Mouse (Mus musculus) embryonic stem cell, embryonic (primary cell): ENCODE results near the gene Nde1.

ENCODE experiments used
- CTCF ChIA-PET, 4 experiments: fragments of 300-600 bp in 2 of 4; fragments of 350-600 bp in 2 of 4; sonication (Branson Sonifier 250); formaldehyde crosslinking; loops; one replicate each; lab custom pipeline; 2022; ENCODE audit warnings: inconsistent platforms in 2 of 4; lab: Charles Lee
- POLR2A ChIA-PET, 4 experiments: fragments of 300-600 bp in 2 of 4; fragments of 350-600 bp in 2 of 4; sonication (Branson Sonifier 250); formaldehyde crosslinking; loops; one replicate each; lab custom pipeline; 2022; ENCODE audit warnings: antibody characterized with exemption in 4 of 4, inconsistent platforms in 1 of 4; lab: Charles Lee

Nde1 gene

DNA sequence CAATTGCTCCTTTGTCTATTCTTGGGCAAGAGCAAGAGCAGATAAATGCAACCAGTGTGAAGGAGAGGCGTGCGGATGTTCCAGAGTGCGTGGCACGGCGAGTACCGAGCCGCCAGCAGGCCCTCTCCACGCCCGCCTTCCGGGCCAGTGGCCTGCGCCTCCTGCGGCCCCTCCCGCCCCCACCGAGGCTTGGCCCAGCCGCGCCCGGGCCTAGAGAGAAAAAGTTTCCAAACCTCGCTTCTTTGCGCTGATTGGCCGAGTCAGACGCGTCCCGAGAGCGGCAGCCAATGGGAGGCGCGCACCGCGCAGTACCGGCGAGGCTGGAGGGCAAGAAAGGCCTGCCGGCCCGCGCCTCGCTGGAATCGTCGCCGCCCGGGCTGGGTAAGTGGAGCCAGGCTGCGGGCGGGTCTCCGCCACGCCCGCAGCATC is at the start of gene Nde1, which contains the start of gene Marf1:
TSS of gene Nde1 (plus strand) at position 288 of the 429 bp plus-strand sequence.
TSS of gene Marf1 (minus strand) at position 364 of the 429 bp plus-strand sequence.
- CTCF ChIA-PET: interaction anchor here in 1 of 4 experiments (0.7 kb wide), 1 partner anchor 39 kb away, joined by 4 read pairs; no protein-coding TSS in a partner anchor
- POLR2A ChIA-PET: interaction anchor here in 3 of 4 experiments (0.6 to 7.2 kb wide), 27 partner anchors 8 to 1474 kb away, joined by 3 to 66 read pairs (median 3); partner anchors contain the start of gene Abcc1 (in 1 of the 3)

GRCm38 (mm10) chr16:14117299-14117698 is 45.8 kb upstream of the Nde1 start:
- ChIA-PET POLR2A (interaction anchor here in 1 of 4 experiments (0.9 to 1.9 kb wide), 3 partner anchors 11 to 73 kb away, joined by 3 to 6 read pairs (median 3); no protein-coding TSS in a partner anchor), CTCF (no interaction called here)

DNA sequence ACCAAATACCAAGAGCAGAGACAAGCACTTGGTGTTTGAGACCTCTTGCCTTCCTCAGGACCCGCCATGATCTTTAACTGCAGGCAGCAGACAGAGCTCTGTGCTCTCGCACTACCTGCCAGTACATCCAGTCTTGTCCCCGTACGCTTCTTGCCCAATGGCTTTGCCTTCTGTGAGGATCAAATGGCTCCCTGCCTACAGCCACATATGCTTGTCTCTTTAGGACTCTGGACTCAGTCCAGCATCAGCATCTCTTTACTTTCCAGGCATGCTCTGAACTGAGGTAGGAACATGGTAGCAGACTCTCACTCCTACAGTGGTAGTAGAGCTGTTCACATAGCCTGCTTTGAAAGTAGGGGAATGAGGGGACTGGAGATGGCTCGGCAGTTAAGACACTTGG is 42.1 kb upstream of the Nde1 start:
- ChIA-PET POLR2A (interaction anchor here in 1 of 4 experiments (2.0 kb wide), 1 partner anchor 24 kb away, joined by 6 read pairs; no protein-coding TSS in a partner anchor), CTCF (no interaction called here)

DNA sequence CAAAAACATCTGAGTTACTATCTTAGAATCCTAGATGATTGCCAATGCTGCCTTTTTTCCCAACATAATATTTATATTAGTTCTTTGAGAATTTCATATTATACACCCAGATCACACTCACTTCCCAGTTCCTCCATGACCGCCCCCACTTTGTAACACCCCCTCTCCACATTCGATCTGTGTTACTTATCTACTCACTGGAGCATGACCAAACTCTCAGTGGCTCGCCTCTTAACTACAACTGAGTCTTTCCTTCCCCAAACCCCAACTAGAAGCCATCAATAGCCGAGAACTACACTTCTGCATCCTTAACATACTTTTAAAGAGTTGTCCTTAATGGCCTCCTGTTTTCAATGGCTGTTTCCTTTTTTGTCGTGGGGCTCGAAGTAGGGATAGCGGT is 41.5 kb upstream of the Nde1 start:
- POLR2A ChIA-PET: interaction anchor here in 1 of 4 experiments (1.9 kb wide), 1 partner anchor 33 kb away, joined by 4 read pairs; no protein-coding TSS in a partner anchor
- CTCF ChIA-PET: no interaction called here

- ChIA-PET CTCF (interaction anchor here in 2 of 4 experiments (1.2 to 1.9 kb wide), 3 partner anchors 10 to 220 kb away, joined by 3 to 6 read pairs (median 4); partner anchors contain the start of genes Mpv17l (in 1 of the 2) and Pdxdc1 (in 1 of the 2)), POLR2A (interaction anchor here (0.5 to 4.4 kb wide), 19 partner anchors 9 to 881 kb away, joined by 3 to 66 read pairs (median 10); partner anchors contain the start of genes Mpv17l (in 2 of the 4), Pdxdc1 (in 2 of the 4), 2900011O08Rik (in 1 of the 4) and Ifitm7 (in 1 of the 4))
Observed at GRCm38 (mm10) chr16:14122586-14122985, 40.5 kb upstream of the Nde1 start.

DNA sequence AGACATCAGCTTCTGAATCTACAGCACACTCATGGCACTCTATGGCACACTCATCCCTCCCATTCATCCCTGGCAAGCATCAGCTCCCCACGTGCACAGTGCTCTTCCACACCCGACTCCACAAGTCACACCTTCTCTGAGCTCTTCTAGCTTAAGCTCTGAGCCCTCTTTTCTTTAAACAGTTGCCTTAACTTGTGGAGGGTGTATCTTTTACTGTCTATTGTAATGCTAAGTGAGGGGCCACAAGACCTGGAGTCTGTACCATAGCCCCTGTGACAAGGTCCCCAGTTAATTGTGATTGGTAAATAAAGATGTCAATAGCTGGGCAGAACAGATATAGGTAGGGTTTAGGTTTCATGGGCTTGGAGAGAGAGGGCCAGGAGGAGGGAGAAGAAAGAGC is 39.2 kb upstream of the Nde1 start:
- ChIA-PET POLR2A (interaction anchor here in 3 of 4 experiments (0.6 to 4.4 kb wide), 72 partner anchors 8 to 452 kb away, joined by 3 to 66 read pairs (median 4); partner anchors contain the start of genes Mpv17l (in 3 of the 3), Pdxdc1 (in 3 of the 3), 2900011O08Rik (in 2 of the 3) and 3110001I22Rik (in 2 of the 3)), CTCF (interaction anchor here (0.6 to 1.9 kb wide), 14 partner anchors 8 to 303 kb away, joined by 3 to 8 read pairs (median 3); partner anchors contain the start of genes Mpv17l (in 3 of the 4), Pdxdc1 (in 3 of the 4), 2900011O08Rik (in 1 of the 4) and Ifitm7 (in 1 of the 4))

- CTCF ChIA-PET: interaction anchor here in 3 of 4 experiments (0.6 to 1.9 kb wide), 6 partner anchors 8 to 222 kb away, joined by 3 to 8 read pairs (median 4); partner anchors contain the start of genes Mpv17l (in 2 of the 3) and Pdxdc1 (in 2 of the 3)
- POLR2A ChIA-PET: interaction anchor here in 3 of 4 experiments (0.6 to 4.4 kb wide), 42 partner anchors 9 to 453 kb away, joined by 3 to 66 read pairs (median 5); partner anchors contain the start of genes 3110001I22Rik (in 2 of the 3), Marf1 (in 2 of the 3), Mpv17l (in 2 of the 3) and Nde1 (in 2 of the 3)
Observed at GRCm38 (mm10) chr16:14124709-14125108, 38.4 kb upstream of the Nde1 start.

GRCm38 (mm10) chr16:14125253-14125652 is 37.8 kb upstream of the Nde1 start:
- POLR2A ChIA-PET: interaction anchor here in 2 of 4 experiments (0.9 to 4.4 kb wide), 14 partner anchors 9 to 345 kb away, joined by 3 to 66 read pairs (median 5); partner anchors contain the start of genes Marf1 (in 1 of the 2), Mpv17l (in 1 of the 2), Nde1 (in 1 of the 2) and Pdxdc1 (in 1 of the 2)
- CTCF ChIA-PET: interaction anchor here in 2 of 4 experiments (0.6 to 1.3 kb wide), 2 partner anchors 33 to 222 kb away, joined by 4 to 7 read pairs; partner anchors contain the start of genes Mpv17l (in 1 of the 2) and Pdxdc1 (in 1 of the 2)

DNA sequence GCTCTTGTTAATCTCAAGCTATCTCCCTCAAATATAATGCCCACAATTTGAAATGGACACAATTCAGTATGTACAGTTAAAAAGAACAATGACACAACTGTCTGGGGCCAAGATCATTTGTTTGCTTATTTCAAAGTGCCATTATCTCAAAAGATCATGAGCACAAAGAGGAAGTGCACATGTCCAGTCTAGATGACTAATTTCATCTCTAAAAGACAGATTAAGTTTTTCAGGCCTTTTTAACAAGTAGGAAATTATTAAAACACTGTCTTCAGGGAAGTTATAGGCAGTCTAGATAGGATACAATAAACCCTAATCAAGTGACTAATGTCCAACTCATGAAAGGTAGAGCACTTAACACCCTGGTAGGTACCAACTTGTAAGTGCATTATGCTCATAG is 34.1 kb upstream of the Nde1 start:
- CTCF ChIA-PET: no interaction called here

GRCm38 (mm10) chr16:14130796-14131195 is 32.3 kb upstream of the Nde1 start:
- ChIA-PET CTCF (interaction anchor here in 1 of 4 experiments (0.6 kb wide), 1 partner anchor 493 kb away, joined by 3 read pairs; no protein-coding TSS in a partner anchor), POLR2A (interaction anchor here in 2 of 4 experiments (1.0 to 3.3 kb wide), 4 partner anchors 14 to 297 kb away, joined by 3 to 17 read pairs (median 3); no protein-coding TSS in a partner anchor)

More for the DNA sequence above, 34.1 kb upstream of the Nde1 start:
- POLR2A ChIA-PET: interaction anchor here in 1 of 4 experiments (0.9 to 3.3 kb wide), 3 partner anchors 13 to 30 kb away, joined by 3 to 17 read pairs (median 10); no protein-coding TSS in a partner anchor

DNA sequence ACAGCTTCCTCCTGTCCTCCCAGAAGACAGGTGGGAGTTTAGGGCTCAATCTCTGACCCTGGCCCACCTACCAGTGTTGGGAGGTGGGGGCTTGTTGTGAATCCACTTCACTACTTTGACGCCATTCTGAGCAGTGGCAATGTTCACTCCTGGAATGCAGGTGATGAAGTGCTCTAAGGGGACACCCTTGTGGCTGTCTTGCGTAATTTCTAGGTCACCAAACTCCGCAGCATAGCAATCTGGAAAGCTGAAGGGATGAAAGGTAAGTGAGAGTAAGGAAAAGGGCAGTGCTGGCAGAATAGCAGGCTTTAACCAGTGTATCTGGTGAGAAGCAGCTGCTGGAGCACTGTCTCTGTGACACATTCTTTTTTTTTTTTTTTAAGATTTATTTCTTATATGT is 31.7 kb upstream of the Nde1 start:
- CTCF ChIA-PET: interaction anchor here in 2 of 4 experiments (0.6 to 1.4 kb wide), 3 partner anchors 8 to 494 kb away, joined by 3 to 4 read pairs (median 3); no protein-coding TSS in a partner anchor
- POLR2A ChIA-PET: interaction anchor here in 2 of 4 experiments (1.1 to 3.3 kb wide), 6 partner anchors 8 to 46 kb away, joined by 3 to 17 read pairs (median 4); no protein-coding TSS in a partner anchor

DNA sequence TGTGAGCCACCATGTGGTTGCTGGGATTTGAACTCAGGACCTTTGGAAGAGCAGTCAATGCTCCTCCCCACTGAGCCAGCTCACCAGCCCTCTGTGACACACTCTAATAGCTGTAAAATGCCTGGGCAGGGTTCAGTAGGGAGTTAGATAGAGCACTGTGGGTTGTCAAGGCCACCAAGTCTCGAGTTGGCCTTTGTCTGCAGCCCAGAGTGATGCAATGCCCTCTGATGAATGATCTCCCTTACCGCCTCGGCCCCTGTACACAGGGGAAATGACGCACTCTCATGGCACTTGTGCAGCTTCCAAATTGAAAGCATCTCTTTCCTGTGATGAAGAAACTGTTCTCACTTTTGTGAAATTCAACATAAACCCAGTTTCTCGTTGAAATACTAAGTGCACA is 31.2 kb upstream of the Nde1 start:
- CTCF ChIA-PET: interaction anchor here in 1 of 4 experiments (0.6 to 1.4 kb wide), 2 partner anchors 8 to 99 kb away, joined by 3 to 4 read pairs; no protein-coding TSS in a partner anchor
- POLR2A ChIA-PET: interaction anchor here in 2 of 4 experiments (1.1 to 3.3 kb wide), 5 partner anchors 8 to 46 kb away, joined by 3 to 17 read pairs (median 5); no protein-coding TSS in a partner anchor

DNA sequence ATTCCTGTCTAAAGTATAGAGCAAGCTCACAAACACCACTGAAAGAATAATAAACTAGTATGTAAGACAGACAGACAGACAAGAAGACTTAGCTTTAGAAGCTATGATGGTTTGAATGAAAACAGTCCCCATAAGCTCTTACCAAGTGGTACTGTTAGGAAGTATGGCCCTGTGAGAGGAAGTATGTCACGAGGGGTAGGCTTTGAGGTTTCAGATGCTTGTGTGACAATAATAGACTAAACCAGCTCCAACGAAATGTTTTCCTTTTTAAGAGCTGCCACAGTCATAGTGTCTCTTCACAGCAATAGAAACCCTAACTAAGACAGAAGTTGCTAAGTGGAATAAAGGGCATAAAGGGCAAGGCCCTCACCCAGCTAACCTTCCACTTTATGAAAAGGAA is 28.1 kb upstream of the Nde1 start:
- CTCF ChIA-PET: no interaction called here
- POLR2A ChIA-PET: interaction anchor here in 3 of 4 experiments (0.6 to 3.8 kb wide), 6 partner anchors 10 to 232 kb away, joined by 3 to 25 read pairs (median 3); no protein-coding TSS in a partner anchor

GRCm38 (mm10) chr16:14137976-14138561 is 25.0 kb upstream of the Nde1 start:
- POLR2A ChIA-PET: interaction anchor here in 3 of 4 experiments (0.6 to 2.9 kb wide), 10 partner anchors 11 to 320 kb away, joined by 3 to 13 read pairs (median 4); partner anchors contain the start of gene Ntan1 (in 1 of the 3)

GRCm38 (mm10) chr16:14139106-14139505 is 24.0 kb upstream of the Nde1 start:
- ChIA-PET POLR2A (interaction anchor here in 3 of 4 experiments (0.6 to 2.9 kb wide), 12 partner anchors 10 to 358 kb away, joined by 3 to 13 read pairs (median 4); no protein-coding TSS in a partner anchor), CTCF (interaction anchor here in 2 of 4 experiments (0.6 kb wide), 2 partner anchors 11 to 728 kb away, joined by 4 read pairs; no protein-coding TSS in a partner anchor)

More at GRCm38 (mm10) chr16:14137976-14138561, 25.0 kb upstream of the Nde1 start:
- CTCF ChIA-PET: no interaction called here

DNA sequence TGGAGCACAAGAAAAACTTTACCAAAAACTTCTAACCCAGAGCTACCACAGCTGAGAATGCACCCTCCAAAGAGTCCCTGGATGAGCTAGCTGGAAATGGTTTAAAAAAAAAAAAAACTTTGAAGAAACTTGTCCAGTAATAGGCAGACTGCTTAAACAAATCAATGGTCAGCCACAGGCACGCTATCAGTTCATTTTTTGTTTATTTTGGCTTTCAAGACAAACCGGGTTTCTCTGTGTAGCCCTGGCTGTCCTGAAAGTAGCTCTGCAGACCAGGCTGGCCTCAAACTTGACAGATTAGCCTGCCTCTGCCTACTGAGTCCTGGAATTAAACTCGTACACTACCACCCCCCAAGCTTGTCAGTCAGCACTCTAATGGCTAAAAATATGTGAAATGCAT is 19.8 kb upstream of the Nde1 start:
- ChIA-PET POLR2A (interaction anchor here in 2 of 4 experiments (0.7 to 3.4 kb wide), 5 partner anchors 13 to 25 kb away, joined by 3 to 23 read pairs (median 6); no protein-coding TSS in a partner anchor), CTCF (no interaction called here)

- CTCF ChIA-PET: interaction anchor here in 1 of 4 experiments (0.9 to 1.2 kb wide), 3 partner anchors 11 to 245 kb away, joined by 3 read pairs; partner anchors contain the start of genes Mpv17l and Pdxdc1
- POLR2A ChIA-PET: interaction anchor here in 1 of 4 experiments (4.1 kb wide), 1 partner anchor 11 kb away, joined by 21 read pairs; no protein-coding TSS in a partner anchor
Observed at GRCm38 (mm10) chr16:14147712-14148111, 15.4 kb upstream of the Nde1 start.
